Mouse (Mus musculus) liver, postnatal 0 days (tissue): ENCODE data around the gene Pacrg.

Experiments used
- CTCF ChIP-seq: sonication (generic); IDR thresholded peaks from 2 replicates; pipeline ENCODE4 v1.5.1; 2016; ENCODE audit warnings: antibody characterized with exemption, low read depth
- EP300 ChIP-seq: IDR thresholded peaks from 2 replicates; pipeline ENCODE4 v1.6.1; 2016; ENCODE audit warnings: antibody characterized with exemption, low read depth, mild to moderate bottlenecking

DNA sequence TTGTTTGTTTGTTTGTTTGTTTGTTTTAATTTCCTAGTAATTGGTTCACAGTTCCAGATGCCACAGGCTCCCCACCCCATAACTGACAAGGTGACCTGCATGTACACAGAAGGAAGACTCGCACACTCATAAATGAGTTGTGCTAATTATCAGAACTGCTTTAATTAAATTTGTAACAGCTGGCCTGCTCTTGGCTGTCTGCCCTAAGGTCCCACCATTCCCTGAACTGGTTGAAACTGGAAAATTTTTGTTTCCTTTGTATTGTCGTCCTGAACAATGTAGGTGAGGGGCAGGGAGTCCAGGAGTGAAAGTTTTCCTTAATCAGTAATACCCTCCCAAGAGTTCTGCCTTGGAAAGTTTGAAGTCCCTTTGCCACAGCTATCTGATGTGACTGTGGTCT is 219.5 kb downstream of the Pacrg start:
- TF ChIP-seq CTCF (no peak), EP300 (no peak)
